Mouse (Mus musculus) cerebellum, adult 18-20 months (tissue): ENCODE data around the gene Cpeb4.
"Not testable (repeated sequence)": the region's sequence is repeated elsewhere in the genome, so short reads cannot be mapped to it uniquely, and the experiment has no call there.

ENCODE experiments used
- DNase-seq, 2 experiments: peaks; one replicate each; pipeline ENCODE4 v3.0.0; 2021

Cpeb4 gene

DNA sequence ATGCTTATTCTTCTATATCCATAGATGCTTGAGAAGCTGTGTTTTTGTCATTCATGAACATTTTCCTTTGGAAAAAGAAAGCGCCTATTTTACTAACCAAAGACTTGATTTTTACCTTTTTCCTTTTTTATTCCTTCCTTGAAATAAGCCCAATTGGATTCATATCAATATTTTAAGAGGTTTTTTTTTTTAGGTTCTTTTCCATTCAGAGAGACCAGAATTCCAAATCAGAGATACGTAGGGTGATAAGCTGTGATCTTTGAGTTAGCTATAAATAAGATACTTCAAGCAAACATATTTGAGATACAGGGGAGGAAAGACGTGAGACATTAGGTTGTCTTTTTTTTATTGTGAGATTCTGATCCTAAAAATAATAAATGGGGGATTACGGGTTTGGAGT, at the start of gene Cpeb4:
Gene Cpeb4 (plus strand): TSS at position 301 of the 400 bp plus-strand sequence.
- DNase-seq: no peak

- no peak for DNase-seq
Measured at GRCm38 (mm10) chr11:31822556-31822955, 49.5 kb upstream of the Cpeb4 start.

GRCm38 (mm10) chr11:31823513-31823912, 48.5 kb upstream of the Cpeb4 start:
- DNase-seq: no peak

GRCm38 (mm10) chr11:31824504-31825166, 47.4 kb upstream of the Cpeb4 start:
- DNase-seq: peak; percentile 74 to 76

- no peak for DNase-seq
Measured at GRCm38 (mm10) chr11:31828011-31828770, 43.8 kb upstream of the Cpeb4 start.

- no peak for DNase-seq
Measured at GRCm38 (mm10) chr11:31828771-31829072, 43.3 kb upstream of the Cpeb4 start.

DNA sequence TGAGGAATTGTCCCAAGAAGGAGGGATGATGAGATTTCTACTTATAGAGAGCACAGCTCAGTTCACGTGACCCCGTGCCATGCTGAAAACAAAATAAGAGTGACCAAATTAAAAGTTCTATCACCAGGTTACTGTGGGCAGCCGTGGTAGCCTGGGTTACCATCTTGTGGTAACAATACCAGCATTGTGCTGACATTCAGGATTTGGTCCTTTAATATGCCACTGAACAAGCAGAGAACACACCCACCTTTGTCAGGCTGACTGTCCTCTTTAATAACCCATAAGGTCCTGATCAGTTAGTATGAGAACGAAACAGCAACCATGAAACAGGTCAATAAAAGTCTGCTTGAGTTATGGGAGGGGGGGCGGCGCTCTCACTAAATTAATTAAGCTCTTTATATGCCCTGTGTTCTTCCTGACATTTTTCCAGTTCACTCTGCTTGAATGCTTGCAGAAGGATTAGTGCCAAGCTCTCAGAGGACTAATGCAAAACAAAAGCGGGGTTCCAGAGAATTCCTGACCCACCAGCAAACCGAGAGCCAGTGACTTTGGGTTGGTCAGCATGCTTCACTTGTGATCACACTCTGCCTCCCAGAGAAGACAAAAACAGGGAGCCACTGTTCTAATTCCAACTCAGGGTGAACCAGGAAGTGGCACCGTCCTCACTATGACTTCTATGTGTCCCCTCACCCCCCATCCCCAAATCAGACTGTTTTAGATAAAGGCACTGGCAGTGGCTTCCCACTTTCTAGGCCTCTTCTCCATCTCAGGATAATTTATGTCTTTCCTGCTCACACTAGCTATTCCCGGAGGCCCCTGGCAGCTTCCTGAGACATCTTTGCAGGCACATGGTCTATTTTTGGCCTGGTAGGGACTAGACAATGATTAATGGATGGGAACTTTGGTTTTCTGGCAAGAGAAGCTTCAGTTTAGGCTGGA, 41.5 kb upstream of the Cpeb4 start:
- DNase-seq: no peak

DNA sequence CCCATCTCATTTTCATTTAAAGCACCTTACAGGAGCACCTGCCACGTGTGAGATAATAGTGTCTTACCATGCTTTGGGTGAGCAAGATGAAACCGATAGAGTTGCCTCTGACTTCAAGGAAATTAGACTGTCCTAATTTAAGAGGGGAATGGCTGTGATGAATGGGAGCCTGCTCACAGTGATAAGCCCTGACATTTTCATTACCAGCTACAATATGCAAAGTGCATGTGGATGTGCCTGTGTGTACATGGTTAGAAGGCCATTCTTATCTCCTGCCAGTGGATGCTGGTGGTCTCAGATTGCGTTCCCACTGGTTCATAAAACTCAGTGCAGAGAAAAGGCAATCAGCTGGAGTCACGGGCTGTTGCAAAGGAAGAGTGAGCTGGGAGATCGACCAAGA, 40.6 kb upstream of the Cpeb4 start:
- DNase-seq: no peak

GRCm38 (mm10) chr11:31831983-31832382, 40.0 kb upstream of the Cpeb4 start:
- DNase-seq: no peak

DNA sequence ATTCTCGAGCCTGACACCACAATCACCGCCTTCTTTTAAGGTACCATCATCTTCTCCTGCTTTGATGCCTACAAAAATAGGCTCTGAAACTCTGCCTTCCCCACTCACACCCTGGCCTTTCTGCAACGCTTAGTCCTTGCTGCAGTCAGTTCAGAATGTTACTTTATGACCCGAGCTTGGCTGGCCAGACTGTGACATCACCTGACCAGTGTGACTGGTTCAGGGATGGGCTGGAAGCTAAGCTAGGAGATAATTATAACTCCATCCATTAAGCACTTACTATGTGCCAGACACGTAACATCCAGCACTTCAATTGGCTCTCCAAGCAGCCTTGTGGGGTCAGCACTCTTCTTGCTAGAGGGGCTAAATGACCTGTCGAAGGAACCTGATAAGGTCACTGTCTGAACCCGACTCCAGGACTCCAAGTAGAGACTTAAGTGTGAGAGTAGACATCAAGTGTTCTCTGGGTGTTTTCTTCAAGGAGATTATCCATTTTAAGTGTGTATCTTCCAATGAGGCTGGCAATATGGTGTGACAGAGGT, 39.5 kb upstream of the Cpeb4 start:
- no peak for DNase-seq

DNA sequence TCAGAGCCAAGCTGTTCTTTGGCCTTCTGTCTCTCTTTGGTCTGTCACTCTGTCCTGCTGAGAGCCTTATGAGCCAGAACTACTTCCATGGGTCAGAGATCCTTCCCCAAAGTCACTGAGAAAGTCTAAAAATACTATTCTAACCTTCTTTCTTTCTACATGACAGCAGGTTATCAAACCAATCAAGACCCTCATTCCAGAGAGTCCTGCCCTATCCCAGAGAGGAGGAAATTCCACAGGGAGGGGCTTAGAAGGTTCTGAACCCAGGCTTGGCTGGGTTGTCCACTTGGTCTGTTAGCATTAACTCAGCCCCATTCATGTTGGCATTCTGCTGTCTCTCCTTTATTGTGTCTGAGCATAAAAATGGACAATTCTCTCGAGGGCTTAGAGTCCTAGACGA, 38.5 kb upstream of the Cpeb4 start:
- DNase-seq: no peak

GRCm38 (mm10) chr11:31835352-31835751, 36.7 kb upstream of the Cpeb4 start:
- no peak for DNase-seq

- peak; percentile 47 to 53 for DNase-seq
Measured at GRCm38 (mm10) chr11:31837243-31837642, 34.8 kb upstream of the Cpeb4 start.

DNA sequence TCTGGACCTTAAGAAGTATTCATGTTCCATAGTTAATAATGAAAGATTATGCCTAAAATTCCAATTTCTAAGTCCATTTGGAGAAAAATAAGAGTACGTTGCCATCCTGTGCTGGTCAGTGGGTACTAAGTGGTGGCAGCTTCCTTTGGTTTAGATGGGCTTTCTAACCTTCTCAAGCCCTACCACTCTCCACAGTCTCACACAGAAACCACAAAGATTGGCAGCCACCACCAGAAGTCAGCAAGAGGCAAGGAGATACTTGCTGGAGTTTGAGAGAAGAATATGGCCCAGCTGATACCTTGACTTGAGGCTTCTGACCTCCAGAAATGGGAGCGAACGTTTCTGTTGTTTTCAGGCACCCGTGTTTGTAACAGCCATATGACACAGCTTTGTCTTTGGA, 34.3 kb upstream of the Cpeb4 start:
- DNase-seq: no peak

DNA sequence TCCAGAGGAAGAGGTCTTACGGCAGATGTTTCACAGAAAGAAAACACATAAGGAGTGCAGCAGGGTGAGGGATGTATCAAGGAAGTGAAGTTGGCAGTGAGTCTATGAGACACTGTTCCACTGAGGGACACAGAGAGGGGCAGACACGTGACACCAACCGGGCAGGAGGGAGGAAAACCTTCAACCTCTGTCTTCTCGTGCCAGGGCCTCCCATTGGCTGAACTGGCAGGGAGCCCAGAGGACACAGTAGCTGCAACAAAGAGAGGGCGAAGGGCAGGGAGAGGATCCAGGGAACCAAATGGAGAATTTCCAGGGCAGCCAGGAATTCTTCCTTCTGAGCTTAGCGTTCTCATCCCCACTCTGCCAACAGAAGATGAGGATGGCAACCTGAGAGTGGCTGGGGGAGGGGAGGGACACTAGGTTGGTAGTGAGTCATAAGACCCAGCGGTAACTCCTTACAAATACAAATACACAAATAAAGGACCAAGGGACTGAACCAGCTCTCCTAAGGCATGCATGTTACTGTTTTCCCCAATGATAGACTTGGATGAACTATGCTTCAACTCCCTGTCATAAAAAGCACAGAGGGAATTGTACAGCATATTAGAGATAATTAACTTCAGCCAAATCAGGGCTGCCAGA, 33.4 kb upstream of the Cpeb4 start:
- peak; percentile 84 to 86 for DNase-seq

GRCm38 (mm10) chr11:31839084-31839460, 32.9 kb upstream of the Cpeb4 start:
- peak; percentile 26 to 39 for DNase-seq

DNA sequence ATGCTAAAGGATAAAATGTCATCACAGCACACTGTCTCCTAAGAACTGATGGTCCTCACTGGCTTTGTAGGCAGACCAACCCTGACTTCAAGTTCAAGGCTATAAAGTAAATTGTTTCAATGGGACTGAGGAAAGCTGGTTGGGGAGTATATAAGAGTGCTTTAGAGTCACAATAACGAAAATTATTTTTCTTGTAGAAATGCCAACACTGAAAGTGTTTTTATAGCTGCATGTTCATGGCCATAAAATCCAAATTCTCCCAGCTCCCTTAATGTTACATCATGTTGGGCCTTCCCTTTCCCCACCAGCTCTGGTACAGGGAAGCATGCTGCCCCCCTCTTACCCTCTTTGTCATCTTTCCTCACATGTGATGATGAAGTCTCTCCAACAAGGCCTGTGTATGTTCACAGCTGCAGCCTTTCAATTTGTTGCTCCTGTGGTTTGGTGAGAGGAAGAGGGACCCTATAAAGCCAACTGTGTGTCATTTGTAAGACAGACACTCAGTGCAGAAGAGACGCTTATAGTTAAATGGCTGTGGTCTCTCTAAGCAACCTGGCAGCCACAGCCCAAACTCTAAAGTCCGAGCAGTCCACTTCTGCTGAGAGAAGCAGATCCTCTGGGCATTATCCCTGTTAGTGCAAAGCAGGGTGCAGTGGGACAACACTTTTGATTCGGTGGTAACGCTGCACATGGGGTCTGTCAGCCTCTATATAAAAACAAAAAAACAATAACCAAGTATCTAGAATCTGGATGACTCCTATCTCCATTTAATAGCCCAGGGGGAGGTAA, 29.6 kb upstream of the Cpeb4 start:
- no peak for DNase-seq

- no peak for DNase-seq
Measured at GRCm38 (mm10) chr11:31843177-31843833, 28.7 kb upstream of the Cpeb4 start.

DNA sequence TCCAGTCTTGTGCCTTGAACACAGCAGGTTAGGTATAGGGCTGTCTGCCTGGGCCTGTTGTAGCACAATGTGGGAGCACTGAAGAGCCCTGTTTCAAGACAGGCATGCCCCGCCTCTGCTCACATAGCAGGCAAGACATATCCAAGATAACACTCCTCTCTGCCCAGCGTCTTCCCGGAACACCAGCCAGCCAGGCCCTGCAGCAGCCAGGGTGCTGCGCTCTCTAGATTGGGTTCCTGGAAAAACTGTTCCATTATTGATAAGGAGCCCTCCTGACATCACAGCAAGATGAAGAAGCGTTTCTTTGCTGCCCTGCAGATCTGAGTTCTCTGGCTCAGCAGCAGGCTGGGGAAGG, 28.2 kb upstream of the Cpeb4 start:
- DNase-seq: no peak

- not testable (repeated sequence) for DNase-seq
Measured at GRCm38 (mm10) chr11:31845111-31845510, 26.9 kb upstream of the Cpeb4 start.

DNA sequence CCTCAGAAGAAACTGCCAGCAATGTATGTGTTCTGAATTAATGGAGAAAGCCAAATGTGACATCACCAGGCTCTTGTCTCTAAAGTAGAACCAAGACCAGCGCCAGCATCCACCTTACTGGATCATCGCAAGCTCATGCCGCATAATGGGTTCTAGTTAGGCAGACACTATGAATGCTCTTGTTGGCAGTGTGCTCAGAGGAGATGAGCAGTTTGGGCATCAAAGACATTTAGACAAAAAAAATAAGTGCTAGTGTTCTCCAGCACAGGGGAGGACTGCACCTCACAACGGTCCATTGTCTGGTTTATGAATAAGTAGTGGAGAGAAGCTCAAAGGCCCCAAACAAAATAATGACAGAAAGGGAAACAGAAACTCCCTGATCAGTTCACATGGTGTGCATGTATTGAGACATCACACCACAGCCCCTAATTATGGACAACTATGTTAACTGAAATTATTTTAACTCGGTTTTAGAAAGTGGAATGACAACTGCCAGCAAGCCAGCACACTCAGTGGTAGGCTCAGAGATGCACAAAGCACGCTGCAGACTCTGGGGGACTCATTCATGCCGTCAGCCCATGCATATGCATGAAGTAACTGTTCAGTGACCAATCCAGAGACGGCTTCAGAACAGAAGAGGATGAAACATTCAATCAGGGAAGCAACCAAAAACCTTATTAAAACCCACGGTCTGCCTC, 25.1 kb upstream of the Cpeb4 start:
- no peak for DNase-seq
